Mouse (Mus musculus) kidney, embryonic 15.5 days (tissue): Measurements from ENCODE around the gene Hibch. TPM values are rescaled to one million over a fixed set of nuclear protein-coding genes. Genes with fewer than 3 reads are reported as not detected.

Experiments used
- ATAC-seq: fragments of 200-750 bp; cut with Nextera tagmentation; replicated peaks from 2 replicates; pipeline ENCODE4 v1.8.0; 2017; ENCODE audit warnings: moderate TSS enrichment; ENCODE audit not compliant: low FRiP score
- H3K27ac ChIP-seq: fragments of 300-500 bp; sonication (generic); 2 replicates; pipeline ENCODE4 v1.5.1; 2015; ENCODE audit warnings: mild to moderate bottlenecking, inconsistent platforms
- H3K27me3 ChIP-seq: fragments of 300-500 bp; sonication (generic); 2 replicates; pipeline ENCODE4 v1.6.1; 2015; ENCODE audit warnings: inconsistent platforms
- H3K36me3 ChIP-seq: fragments of 300-500 bp; sonication (generic); 2 replicates; pipeline ENCODE4 v1.6.1; 2015; ENCODE audit warnings: inconsistent platforms
- H3K4me1 ChIP-seq: fragments of 300-500 bp; sonication (generic); 2 replicates; pipeline ENCODE4 v1.6.1; 2015; ENCODE audit warnings: inconsistent platforms
- H3K4me2 ChIP-seq: fragments of 300-500 bp; sonication (generic); 2 replicates; pipeline ENCODE4 v1.6.1; 2015; ENCODE audit warnings: moderate library complexity, mild to moderate bottlenecking, inconsistent platforms
- H3K4me3 ChIP-seq: fragments of 300-500 bp; sonication (generic); replicated peaks from 2 replicates; pipeline ENCODE4 v1.5.1; 2015; ENCODE audit warnings: mild to moderate bottlenecking, inconsistent platforms
- H3K9ac ChIP-seq: fragments of 300-500 bp; sonication (generic); 2 replicates; pipeline ENCODE4 v1.6.1; 2015; ENCODE audit warnings: mild to moderate bottlenecking, inconsistent platforms
- H3K9me3 ChIP-seq: fragments of 300-500 bp; sonication (generic); replicated peaks from 2 replicates; pipeline ENCODE4 v1.6.1; 2016; ENCODE audit warnings: inconsistent platforms
- WGBS: fragments of 180-500 bp; shearing (Covaris S2); methylation state at CpG from one replicate; pipeline ENCODE4 v1.1.7; 2015; ENCODE audit warnings: mixed read lengths; 5-methylcytosine and 5-hydroxymethylcytosine counted together
- polyA plus RNA-seq: library from polyadenylated mRNA; unstranded; fragments of >200 nt; fragmentation: Nextera tagmentation; extraction: Ambion mirVana; gene quantifications from 2 replicates; pipeline ENCODE4 v1.2.1, GENCODE M21; 2015

Hibch gene
- polyA plus RNA-seq, 1 experiment from 2014 or later: 22.2 TPM

DNA sequence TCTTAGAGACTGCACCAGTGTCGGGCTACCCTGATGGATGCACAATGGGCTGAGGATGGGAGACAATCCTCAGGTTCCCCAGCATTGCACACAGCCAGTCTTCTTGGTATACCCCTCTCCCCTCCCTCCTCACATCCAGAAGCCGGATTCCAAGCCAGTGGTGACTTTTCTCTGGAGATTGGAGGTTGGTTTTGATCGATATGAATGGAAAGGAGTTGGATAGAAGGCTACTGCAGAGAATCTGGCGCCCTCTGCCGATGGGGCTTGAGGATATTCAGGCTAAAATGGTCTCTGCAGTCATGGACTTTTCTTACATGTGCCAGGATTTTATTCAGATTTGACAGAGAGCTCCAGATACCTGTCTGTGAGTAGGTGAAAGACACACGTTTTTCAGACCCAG lies 110.4 kb downstream of the Hibch start:
- 0 out of 2 replicates have a peak, but pooled peaks cover 8% of the 10 kb centered on the region for H3K27me3 ChIP-seq
- no peak for ATAC-seq
- no peaks in the 10 kb centered on the region for H3K36me3 ChIP-seq
- H3K27ac ChIP-seq: no peak overlapping the region
- H3K4me3 ChIP-seq: no peak overlapping the region
- peaks cover 22% of the 10 kb centered on the region for H3K4me1 ChIP-seq
- H3K9ac ChIP-seq: no peak overlapping the region
- 50% methylated on average over 6 of the region's 6 CpGs for WGBS
- no peak overlapping the region for H3K4me2 ChIP-seq
- no peaks in the 10 kb centered on the region for H3K9me3 ChIP-seq

DNA sequence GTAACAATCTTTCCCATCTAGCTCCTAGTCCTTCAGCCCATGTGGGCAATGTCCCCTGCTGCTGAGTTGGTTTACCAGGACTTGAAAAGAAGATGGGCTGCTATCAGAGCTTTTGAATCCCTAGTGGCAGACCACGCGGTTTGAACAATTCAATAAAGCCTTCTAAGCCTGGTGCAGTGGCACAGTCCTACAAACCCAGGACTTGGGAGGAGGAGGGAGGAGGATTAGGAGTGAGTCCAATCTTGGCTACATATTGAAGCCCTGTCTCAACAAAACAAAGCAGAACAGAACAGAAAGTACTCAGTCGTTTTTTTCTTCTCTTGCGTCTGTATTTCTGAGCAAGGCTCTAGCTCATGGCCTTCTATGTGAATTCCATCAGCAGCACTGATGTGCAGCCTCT lies 112.0 kb downstream of the Hibch start:
- Histone ChIP-seq H3K4me1 (peaks cover 22% of the 10 kb centered on the region), H3K4me2 (no peak overlapping the region), H3K27ac (no peak overlapping the region), H3K27me3 (0 out of 2 replicates have a peak, but pooled peaks cover 8% of the 10 kb centered on the region), H3K36me3 (no peaks in the 10 kb centered on the region), H3K9ac (no peak overlapping the region), H3K9me3 (no peaks in the 10 kb centered on the region), H3K4me3 (no peak overlapping the region)
- ATAC-seq: no peak
- WGBS: 76% methylated on average over 4 of the region's 4 CpGs

- no peak overlapping the region for H3K4me2 ChIP-seq
- no peaks in the 10 kb centered on the region for H3K36me3 ChIP-seq
- no peak overlapping the region for H3K27ac ChIP-seq
- no peak overlapping the region for H3K9ac ChIP-seq
- 74% methylated on average over 6 of the region's 6 CpGs for WGBS
- no peaks in the 10 kb centered on the region for H3K27me3 ChIP-seq
- H3K4me1 ChIP-seq: no peaks in the 10 kb centered on the region
- ATAC-seq: no peak
- H3K9me3 ChIP-seq: no peaks in the 10 kb centered on the region
- no peak overlapping the region for H3K4me3 ChIP-seq
These were observed 115.5 kb downstream of the Hibch start for GRCm38 (mm10) chr1:52960191-52960590.

DNA sequence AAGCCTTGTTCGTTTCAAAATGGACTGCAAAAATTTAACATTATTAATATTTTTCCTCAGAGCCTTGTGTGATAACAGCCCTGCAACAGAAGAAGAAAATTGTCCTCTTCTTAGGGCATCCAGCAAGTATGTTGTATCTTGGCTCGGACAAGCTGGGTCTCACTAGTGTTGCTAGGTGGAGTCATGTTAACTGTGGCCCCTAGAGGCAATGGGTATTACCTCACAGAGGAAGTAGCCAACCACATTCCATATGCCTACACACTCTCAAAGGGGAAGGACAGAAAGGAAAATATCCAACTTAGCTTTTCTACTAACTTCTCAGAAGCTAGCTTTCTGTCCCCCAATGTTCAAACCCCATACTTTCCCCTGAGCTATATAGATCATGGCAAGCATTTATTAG lies 118.4 kb downstream of the Hibch start:
- H3K36me3 ChIP-seq: no peaks in the 10 kb centered on the region
- no peak overlapping the region for H3K4me3 ChIP-seq
- no peak overlapping the region for H3K4me2 ChIP-seq
- no peak overlapping the region for H3K27ac ChIP-seq
- WGBS: 81% methylated on average over 2 of the region's 2 CpGs
- no peaks in the 10 kb centered on the region for H3K27me3 ChIP-seq
- H3K9me3 ChIP-seq: no peaks in the 10 kb centered on the region
- no peaks in the 10 kb centered on the region for H3K4me1 ChIP-seq
- H3K9ac ChIP-seq: no peak overlapping the region
- ATAC-seq: no peak

DNA sequence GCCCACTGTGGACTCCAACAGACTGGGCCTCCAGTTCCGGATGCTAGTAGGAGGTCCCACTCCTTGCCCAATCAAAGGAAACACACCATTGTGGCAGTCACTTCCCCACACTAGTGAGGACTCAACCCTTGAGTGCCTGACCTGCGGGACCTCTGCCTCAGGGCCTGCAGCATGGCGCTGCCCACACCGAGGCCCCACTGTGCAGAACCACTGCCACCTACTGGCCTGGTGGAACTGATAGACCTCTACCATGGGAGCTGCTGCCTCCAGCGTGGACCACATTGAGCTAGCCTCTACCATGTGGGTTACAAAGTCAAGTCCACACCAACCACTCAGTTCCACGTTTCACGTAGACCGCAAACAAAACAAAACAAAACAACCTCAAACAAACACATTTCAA lies 119.9 kb downstream of the Hibch start:
- WGBS: 81% methylated on average over 8 of the region's 8 CpGs
- Histone ChIP-seq H3K4me1 (no peaks in the 10 kb centered on the region), H3K9ac (no peak overlapping the region), H3K36me3 (no peaks in the 10 kb centered on the region), H3K27me3 (no peaks in the 10 kb centered on the region), H3K4me3 (no peak overlapping the region), H3K27ac (no peak overlapping the region), H3K4me2 (no peak overlapping the region), H3K9me3 (no peaks in the 10 kb centered on the region)
- no peak for ATAC-seq

Other genes with a start within 250 kb of the Hibch start
- gene Nemp2, start 214.2 kb upstream of the Hibch start, polyA plus RNA-seq: 10.0 and 11.3 TPM in 2 replicates
- gene Mfsd6, start 117.5 kb upstream of the Hibch start, polyA plus RNA-seq: 3.0 and 3.1 TPM in 2 replicates
- gene Inpp1, start 27.2 kb upstream of the Hibch start, polyA plus RNA-seq: 17.4 and 20.1 TPM in 2 replicates
- gene 1700019D03Rik, start 175.2 kb downstream of the Hibch start, polyA plus RNA-seq: 8.5 and 8.6 TPM in 2 replicates
- gene Mstn, start 216.7 kb downstream of the Hibch start, polyA plus RNA-seq: 0.38 and 0.72 TPM in 2 replicates